Mouse (Mus musculus) forebrain, embryonic 14.5 days (tissue): ENCODE data around the gene Gm42420. TPM values are rescaled to one million over a fixed set of nuclear protein-coding genes. Genes with fewer than 3 reads are reported as not detected.

ENCODE experiments used
- ATAC-seq: fragments of 200-750 bp; cut with Nextera tagmentation; 2 replicates; pipeline ENCODE4 v1.8.0; 2017; ENCODE audit warnings: mild to moderate bottlenecking, moderate library complexity
- DNase-seq: peaks from one replicate; pipeline ENCODE4 v3.0.0-alpha.2; 2015; ENCODE audit warnings: low spot score
- H3K27ac ChIP-seq: fragments of 300-500 bp; sonication (generic); 2 replicates; pipeline ENCODE4 v1.5.1; 2014; ENCODE audit warnings: low read depth, mild to moderate bottlenecking, control low read depth, low read length, moderate library complexity
- H3K27me3 ChIP-seq: fragments of 300-500 bp; sonication (generic); replicated peaks from 2 replicates; pipeline ENCODE4 v1.6.1; 2014; ENCODE audit warnings: low read length, control low read depth, mixed read lengths; ENCODE audit not compliant: control insufficient read depth, insufficient read depth
- H3K36me3 ChIP-seq: fragments of 300-500 bp; sonication (generic); 2 replicates; pipeline ENCODE4 v1.6.1; 2014; ENCODE audit warnings: low read length, control low read depth; ENCODE audit not compliant: control insufficient read depth, insufficient read depth
- H3K4me1 ChIP-seq: fragments of 300-500 bp; sonication (generic); 2 replicates; pipeline ENCODE4 v1.6.1; 2014; ENCODE audit warnings: antibody characterized with exemption, low read length, control low read depth; ENCODE audit not compliant: control insufficient read depth, insufficient read depth
- H3K4me2 ChIP-seq: fragments of 300-500 bp; sonication (generic); 2 replicates; pipeline ENCODE4 v1.6.1; 2014; ENCODE audit warnings: mild to moderate bottlenecking, control low read depth, low read length
- H3K4me3 ChIP-seq: fragments of 300-500 bp; sonication (generic); 2 replicates; pipeline ENCODE4 v1.5.1; 2014; ENCODE audit warnings: low read depth, low read length, control low read depth
- H3K9ac ChIP-seq: fragments of 300-500 bp; sonication (generic); 2 replicates; pipeline ENCODE4 v1.6.1; 2014; ENCODE audit warnings: mild to moderate bottlenecking, low read length, control low read depth, moderate library complexity
- H3K9me3 ChIP-seq: fragments of 300-500 bp; sonication (generic); replicated peaks from 2 replicates; pipeline ENCODE4 v1.6.1; 2016; ENCODE audit warnings: low read length, control low read depth, mixed read lengths; ENCODE audit not compliant: control insufficient read depth
- WGBS: fragments of 180-500 bp; shearing (Covaris S2); extraction: QIAGEN DNeasy Blood & Tissue Kit; methylation state at CpG from one replicate; pipeline ENCODE4 v1.1.7; 2014; 5-methylcytosine and 5-hydroxymethylcytosine counted together
- polyA plus RNA-seq: library from polyadenylated mRNA; unstranded; fragments of >200 nt; fragmentation: Nextera tagmentation; extraction: Ambion mirVana; gene quantifications from 2 replicates; pipeline ENCODE4 v1.2.1, GENCODE M21; 2014

The Gm42420 gene
- polyA plus RNA-seq, 1 experiment from 2014 or later: not detected

- no peaks in the 10 kb centered on the region for H3K27me3 ChIP-seq
- ATAC-seq (no peak), DNase-seq (peak; percentile 22)
- 66% methylated on average over 2 of the region's 2 CpGs for WGBS
- H3K4me3 ChIP-seq: no peak overlapping the region
- no peaks in the 10 kb centered on the region for H3K9me3 ChIP-seq
- peaks cover 36% of the 10 kb centered on the region for H3K36me3 ChIP-seq
- H3K4me2 ChIP-seq: no peak overlapping the region
- no peak overlapping the region for H3K27ac ChIP-seq
- H3K9ac ChIP-seq: no peak overlapping the region
- H3K4me1 ChIP-seq: no peaks in the 10 kb centered on the region
These were observed 24.7 kb downstream of the Gm42420 start for GRCm38 (mm10) chr6:39610207-39610606.

- Histone ChIP-seq H3K27me3 (no peaks in the 10 kb centered on the region), H3K9me3 (no peaks in the 10 kb centered on the region), H3K4me3 (no peak overlapping the region), H3K9ac (no peak overlapping the region), H3K27ac (no peak overlapping the region), H3K4me2 (no peak overlapping the region), H3K4me1 (no peaks in the 10 kb centered on the region), H3K36me3 (peaks cover 44% of the 10 kb centered on the region)
- DNase-seq (no peak), ATAC-seq (no peak)
- WGBS: 93% methylated on average over 2 of the region's 2 CpGs
These were observed 25.7 kb downstream of the Gm42420 start for GRCm38 (mm10) chr6:39611296-39611695.

Other genes starting within 250 kb of the Gm42420 start
- 60.0 and 60.2 TPM in 2 replicates for gene Slc37a3, start 208.1 kb upstream of the Gm42420 start, polyA plus RNA-seq
- 0.22 and 0.32 TPM in 2 replicates for gene Rab19, start 204.6 kb upstream of the Gm42420 start, polyA plus RNA-seq
- gene Mkrn1, start 165.3 kb upstream of the Gm42420 start, polyA plus RNA-seq: 230 and 234 TPM in 2 replicates
- 14.2 and 15.8 TPM in 2 replicates for gene Dennd2a, start 27.9 kb upstream of the Gm42420 start, polyA plus RNA-seq
- gene Adck2, start 11.9 kb upstream of the Gm42420 start, polyA plus RNA-seq: 30.4 and 31.5 TPM in 2 replicates
- gene Ndufb2, start 6.8 kb downstream of the Gm42420 start, polyA plus RNA-seq: 354 and 423 TPM in 2 replicates
- gene Braf, start 139.7 kb downstream of the Gm42420 start, polyA plus RNA-seq: 13.4 and 16.9 TPM in 2 replicates
- 245 and 262 TPM in 2 replicates for gene Mrps33, start 225.2 kb downstream of the Gm42420 start, polyA plus RNA-seq